Mouse (Mus musculus): ENCODE measurements around the gene Ext2.
A peak's percentile ranks its signal among the peaks of the same experiment; 100 is the strongest.

Ext2 gene

GRCm38 (mm10) chr2:93737146-93737545 lies 85.2 kb downstream of the Ext2 start:
- DNase-seq (ENCODE audit: low spot score), result no peak

- no peak for DNase-seq (ENCODE audit: low spot score)
These were observed 89.7 kb downstream of the Ext2 start for GRCm38 (mm10) chr2:93732658-93733057.

- DNase-seq (ENCODE audit: low spot score), result no peak
These were observed 92.8 kb downstream of the Ext2 start for GRCm38 (mm10) chr2:93729585-93729984.

- DNase-seq (ENCODE audit: low spot score), result no peak
These were observed 99.1 kb downstream of the Ext2 start for GRCm38 (mm10) chr2:93723138-93723744.

GRCm38 (mm10) chr2:93720956-93721355 lies 101.4 kb downstream of the Ext2 start:
- DNase-seq (ENCODE audit: low spot score), result no peak

GRCm38 (mm10) chr2:93719792-93720675 lies 102.3 kb downstream of the Ext2 start:
- DNase-seq (ENCODE audit: low spot score), result no peak

GRCm38 (mm10) chr2:93713267-93713666 lies 109.1 kb downstream of the Ext2 start:
- DNase-seq (ENCODE audit: low spot score), result no peak

- no peak for DNase-seq (ENCODE audit: low spot score)
These were observed 110.9 kb downstream of the Ext2 start for GRCm38 (mm10) chr2:93711460-93711859.

GRCm38 (mm10) chr2:93709696-93710095 lies 112.7 kb downstream of the Ext2 start:
- no peak for DNase-seq (ENCODE audit: low spot score)

GRCm38 (mm10) chr2:93709241-93709640 lies 113.1 kb downstream of the Ext2 start:
- no peak for DNase-seq (ENCODE audit: low spot score)

- no peak for DNase-seq (ENCODE audit: low spot score)
These were observed 115.5 kb downstream of the Ext2 start for GRCm38 (mm10) chr2:93706825-93707224.

- DNase-seq (ENCODE audit: low spot score), result no peak
These were observed 116.0 kb downstream of the Ext2 start for GRCm38 (mm10) chr2:93706407-93706806.

- DNase-seq (ENCODE audit: low spot score), result no peak
These were observed 118.2 kb downstream of the Ext2 start for GRCm38 (mm10) chr2:93704195-93704594.

GRCm38 (mm10) chr2:93702936-93703926 lies 119.1 kb downstream of the Ext2 start:
- DNase-seq (ENCODE audit: low spot score), result no peak

GRCm38 (mm10) chr2:93699346-93699745 lies 123.0 kb downstream of the Ext2 start:
- no peak for DNase-seq (ENCODE audit: low spot score)

- DNase-seq (ENCODE audit: low spot score), result peak; percentile 26
These were observed 126.2 kb downstream of the Ext2 start for GRCm38 (mm10) chr2:93696181-93696641.

- no peak for DNase-seq (ENCODE audit: low spot score)
These were observed 129.3 kb downstream of the Ext2 start for GRCm38 (mm10) chr2:93693101-93693500.

GRCm38 (mm10) chr2:93690064-93690930 lies 132.1 kb downstream of the Ext2 start:
- DNase-seq (ENCODE audit: low spot score), result no peak

- no peak for DNase-seq (ENCODE audit: low spot score)
These were observed 138.7 kb downstream of the Ext2 start for GRCm38 (mm10) chr2:93683674-93684073.

GRCm38 (mm10) chr2:93682601-93683202 lies 139.7 kb downstream of the Ext2 start:
- DNase-seq (ENCODE audit: low spot score), result no peak

- DNase-seq (ENCODE audit: low spot score), result no peak
These were observed 141.0 kb downstream of the Ext2 start for GRCm38 (mm10) chr2:93681321-93681720.
